In genomic region chr2:31864891-31865290, GRCm38 (mm10) we compare ENCODE assay signal across 37 mouse cellular contexts. TPM values are rescaled to one million over a fixed set of nuclear protein-coding genes. Genes with fewer than 3 reads are reported as not detected.
DNase-seq lines count a peak whose midpoint lies in the region; ATAC-seq and TF ChIP-seq lines count a peak whose summit lies in the region.
"Had no signal": no experiment of that assay in that cellular context is flagged by ENCODE, and none has a peak within 500 bp of the region (broad histone marks: within the 10 kb centered on the region; RNA-seq: fewer than 3 reads in every experiment).

No protein-coding gene starts in this region.

- H3K9ac ChIP-seq in forebrain, embryonic 13.5 days = no peak overlapping the region
- H3K9ac ChIP-seq in liver, adult 2 months (ENCODE audit: low read depth, low read length) = no peak overlapping the region
- no peak overlapping the region for H3K9ac ChIP-seq in liver, embryonic 11.5 days (ENCODE audit: low read depth, low read length)
- no peak overlapping the region for H3K9ac ChIP-seq in midbrain, embryonic 15.5 days
- H3K9ac ChIP-seq: embryonic facial prominence, embryonic 15.5 days; hindbrain, embryonic 15.5 days; limb, embryonic 15.5 days; stomach, embryonic 15.5 days had no signal

- intact Hi-C loops in left cerebral cortex, postnatal 14 days (cut with DNase I) = no loop called here

- no peak overlapping the region for H3K4me3 ChIP-seq in forebrain, embryonic 10.5 days
- H3K4me3 ChIP-seq in forebrain, embryonic 13.5 days = no peak overlapping the region
- H3K4me3 ChIP-seq in liver, adult 2 months (ENCODE audit: insufficient read depth, low read depth, low read length) = no peak overlapping the region
- no peak overlapping the region for H3K4me3 ChIP-seq in liver, embryonic 11.5 days (ENCODE audit: low read depth, low read length)
- no peak overlapping the region for H3K4me3 ChIP-seq in midbrain, embryonic 15.5 days
- no peak overlapping the region for H3K4me3 ChIP-seq in midbrain, embryonic 10.5 days
- H3K4me3 ChIP-seq: embryonic facial prominence, embryonic 10.5 days; embryonic facial prominence, embryonic 15.5 days; hindbrain, embryonic 10.5 days; hindbrain, embryonic 15.5 days; limb, embryonic 15.5 days; stomach, embryonic 15.5 days had no signal

- DNase-seq in forebrain, embryonic 10.5 days (ENCODE audit: extremely low spot score, low spot score) = no peak
- DNase-seq in liver, adult 2 months (ENCODE audit: extremely low read depth, low read depth, low spot score) = peak; percentile 9
- DNase-seq in liver, embryonic 11.5 days (ENCODE audit: low spot score) = no peak
- no peak for DNase-seq in midbrain, embryonic 10.5 days (ENCODE audit: low spot score)
- DNase-seq in left cerebral cortex, postnatal 14 days (ENCODE audit: low spot score in 2 of 2) = no peak
- DNase-seq: adrenal gland, adult 2 months; cerebellum, adult 8-10 months; cerebellum, postnatal 25 days; gastrocnemius, postnatal 14 days; heart, postnatal 14 days; left cerebral cortex, postnatal 4 days; lung, adult 2 months; lung, postnatal 10 days; right cerebral cortex, postnatal 14 days; thymus, postnatal 14 days had no signal

- no peaks in the 10 kb centered on the region for H3K36me3 ChIP-seq in forebrain, embryonic 10.5 days (replicated peaks)
- H3K36me3 ChIP-seq in forebrain, embryonic 13.5 days (ENCODE audit: poor library complexity, severe bottlenecking) = no peaks in the 10 kb centered on the region
- no peaks in the 10 kb centered on the region for H3K36me3 ChIP-seq in liver, adult 2 months (ENCODE audit: control insufficient read depth, insufficient read depth, low read length)
- no peaks in the 10 kb centered on the region for H3K36me3 ChIP-seq in liver, embryonic 11.5 days (ENCODE audit: control insufficient read depth, insufficient read depth, low read length)
- H3K36me3 ChIP-seq in midbrain, embryonic 15.5 days (replicated peaks) = no peaks in the 10 kb centered on the region
- H3K36me3 ChIP-seq in midbrain, embryonic 10.5 days = no peaks in the 10 kb centered on the region
- H3K36me3 ChIP-seq: embryonic facial prominence, embryonic 10.5 days; embryonic facial prominence, embryonic 15.5 days; hindbrain, embryonic 10.5 days; hindbrain, embryonic 15.5 days; limb, embryonic 15.5 days; stomach, embryonic 15.5 days had no signal

- peaks cover 23% of the 10 kb centered on the region for H3K4me1 ChIP-seq in forebrain, embryonic 10.5 days
- peaks cover 6% of the 10 kb centered on the region for H3K4me1 ChIP-seq in forebrain, embryonic 13.5 days
- peaks cover 2% of the 10 kb centered on the region; the same call in 1 of the 2 replicates for H3K4me1 ChIP-seq in liver, adult 2 months (ENCODE audit: control insufficient read depth, insufficient read depth, low read length)
- H3K4me1 ChIP-seq in liver, embryonic 11.5 days (replicated peaks; ENCODE audit: control insufficient read depth, insufficient read depth, low read length) = no peaks in the 10 kb centered on the region
- peaks cover 13% of the 10 kb centered on the region for H3K4me1 ChIP-seq in midbrain, embryonic 15.5 days
- peaks cover 23% of the 10 kb centered on the region for H3K4me1 ChIP-seq in midbrain, embryonic 10.5 days
- H3K4me1 ChIP-seq: limb, embryonic 15.5 days; stomach, embryonic 15.5 days had no signal

- no peaks in the 10 kb centered on the region for H3K9me3 ChIP-seq in forebrain, embryonic 10.5 days
- H3K9me3 ChIP-seq in forebrain, embryonic 13.5 days (replicated peaks) = no peaks in the 10 kb centered on the region
- no peaks in the 10 kb centered on the region for H3K9me3 ChIP-seq in liver, embryonic 11.5 days (ENCODE audit: control insufficient read depth, low read length)
- no peaks in the 10 kb centered on the region for H3K9me3 ChIP-seq in midbrain, embryonic 15.5 days
- H3K9me3 ChIP-seq in midbrain, embryonic 10.5 days (replicated peaks) = no peaks in the 10 kb centered on the region
- H3K9me3 ChIP-seq: embryonic facial prominence, embryonic 10.5 days; embryonic facial prominence, embryonic 15.5 days; hindbrain, embryonic 10.5 days; hindbrain, embryonic 15.5 days; limb, embryonic 15.5 days; stomach, embryonic 15.5 days had no signal

- ATAC-seq in forebrain, embryonic 13.5 days = no peak
- no peak for ATAC-seq in liver, embryonic 11.5 days (replicated peaks; ENCODE audit: low FRiP score)
- no peak for ATAC-seq in midbrain, embryonic 15.5 days (replicated peaks)
- ATAC-seq: activated CD4-positive, CD25-positive, alpha-beta regulatory T cell, adult 4 months; forebrain, embryonic 14.5 days; inflammation-experienced regulatory T-cells, adult 6 months had no signal

- 0 out of 2 replicates have a peak overlapping the region, but pooled peaks have one; percentile 16 for H3K27ac ChIP-seq in forebrain, embryonic 10.5 days
- H3K27ac ChIP-seq in forebrain, embryonic 13.5 days = no peak overlapping the region
- H3K27ac ChIP-seq in liver, adult 2 months (replicated peaks; ENCODE audit: insufficient read depth, low read depth, low read length) = no peak overlapping the region
- no peak overlapping the region for H3K27ac ChIP-seq in liver, embryonic 11.5 days (ENCODE audit: low read depth, low read length)
- H3K27ac ChIP-seq in midbrain, embryonic 15.5 days = 0 out of 2 replicates have a peak overlapping the region, but pooled peaks have one; percentile 45
- no peak overlapping the region for H3K27ac ChIP-seq in midbrain, embryonic 10.5 days (replicated peaks)
- H3K27ac ChIP-seq: embryonic facial prominence, embryonic 10.5 days; embryonic facial prominence, embryonic 15.5 days; hindbrain, embryonic 10.5 days; hindbrain, embryonic 15.5 days; kidney, postnatal 0 days; limb, embryonic 15.5 days; macrophage; stomach, embryonic 15.5 days had no signal

- 94% methylated on average over 9 of the region's 9 CpGs for WGBS in forebrain, embryonic 10.5 days
- WGBS in forebrain, embryonic 13.5 days = 93% methylated on average over 9 of the region's 9 CpGs
- WGBS in liver, adult 2 months = 71% methylated on average over 9 of the region's 9 CpGs
- WGBS in liver, embryonic 11.5 days = 80% methylated on average over 9 of the region's 9 CpGs
- 89% methylated on average over 9 of the region's 9 CpGs for WGBS in midbrain, embryonic 15.5 days
- WGBS in midbrain, embryonic 10.5 days = 93% methylated on average over 9 of the region's 9 CpGs

- TF ChIP-seq CTCF in liver, adult 2 months (IDR thresholded peaks at IDR 0.05; ENCODE audit: low read depth, low read length) = no peak

- no peak for TF ChIP-seq POLR2A in liver, adult 2 months (IDR thresholded peaks at IDR 0.05; ENCODE audit: extremely low read depth, insufficient read depth, low read length)

- H3K4me2 ChIP-seq in forebrain, embryonic 13.5 days = no peak overlapping the region
- no peak overlapping the region for H3K4me2 ChIP-seq in liver, embryonic 11.5 days
- H3K4me2 ChIP-seq in midbrain, embryonic 15.5 days = no peak overlapping the region
- H3K4me2 ChIP-seq: embryonic facial prominence, embryonic 15.5 days; hindbrain, embryonic 15.5 days; limb, embryonic 15.5 days; stomach, embryonic 15.5 days had no signal

- H3K79me2 ChIP-seq in liver, adult 2 months (ENCODE audit: control insufficient read depth, insufficient read depth, low read length) = no peaks in the 10 kb centered on the region

- H3K27me3 ChIP-seq in forebrain, embryonic 10.5 days (ENCODE audit: poor library complexity, severe bottlenecking) = peaks cover 9% of the 10 kb centered on the region
- no peaks in the 10 kb centered on the region for H3K27me3 ChIP-seq in forebrain, embryonic 13.5 days
- H3K27me3 ChIP-seq in liver, adult 2 months (ENCODE audit: control insufficient read depth, insufficient read depth, low read length) = no peaks in the 10 kb centered on the region
- peaks cover 4% of the 10 kb centered on the region; the same call in 1 of the 2 replicates for H3K27me3 ChIP-seq in liver, embryonic 11.5 days (replicated peaks; ENCODE audit: control insufficient read depth, insufficient read depth, low read length)
- H3K27me3 ChIP-seq in midbrain, embryonic 15.5 days (replicated peaks) = no peaks in the 10 kb centered on the region
- peaks cover 13% of the 10 kb centered on the region for H3K27me3 ChIP-seq in midbrain, embryonic 10.5 days (ENCODE audit: low read depth, poor library complexity, severe bottlenecking)
- H3K27me3 ChIP-seq: embryonic facial prominence, embryonic 15.5 days; hindbrain, embryonic 15.5 days; limb, embryonic 15.5 days had no signal

RNA-seq across cellular contexts. Expression of gene Fibcd1, which starts 19.1 kb away (rescaled TPM):
- polyA plus RNA-seq in forebrain, embryonic 10.5 days (2016; fragmentation: Nextera tagmentation; extraction: Ambion mirVana) = 0.07 and 0.19 TPM in 2 replicates
- polyA plus RNA-seq in forebrain, embryonic 13.5 days (2015; fragmentation: Nextera tagmentation; extraction: Ambion mirVana) = 1.2 and 1.5 TPM in 2 replicates
- not detected in 2 replicates for total RNA-seq in liver, adult 2 months (2014; rRNA removed)
- polyA plus RNA-seq in liver, adult 2 months (2012; rRNA removed) = not detected in 2 replicates
- polyA plus RNA-seq in liver, embryonic 11.5 days (2014; fragmentation: Nextera tagmentation; extraction: Ambion mirVana) = 0.04 and 0.14 TPM in 2 replicates
- polyA plus RNA-seq in midbrain, embryonic 15.5 days (2015; fragmentation: Nextera tagmentation; extraction: Ambion mirVana) = 19.6 and 20.2 TPM in 2 replicates
- polyA plus RNA-seq in midbrain, embryonic 10.5 days (2016; fragmentation: Nextera tagmentation; extraction: Ambion mirVana) = 1.2 and 1.5 TPM in 2 replicates
- total RNA-seq in left cerebral cortex, postnatal 14 days (2021) = 10 to 100 TPM; 12.8 to 16.1 TPM
- total RNA-seq: adrenal gland, adult 2 months; gastrocnemius, postnatal 14 days; granulocyte monocyte progenitor cell, adult 5-6 weeks; megakaryocyte-erythroid progenitor cell, adult 5-6 weeks; monocyte, adult 5-6 weeks had no signal
- polyA plus RNA-seq: activated CD4-positive, CD25-positive, alpha-beta regulatory T cell, adult 4 months; macrophage had no signal

RNA-seq across cellular contexts. Expression of gene Lamc3, which starts 22.2 kb away (rescaled TPM):
- polyA plus RNA-seq in forebrain, embryonic 10.5 days (2016; fragmentation: Nextera tagmentation; extraction: Ambion mirVana) = 4.9 and 6.8 TPM in 2 replicates
- polyA plus RNA-seq in forebrain, embryonic 13.5 days (2015; fragmentation: Nextera tagmentation; extraction: Ambion mirVana) = 3.2 and 3.3 TPM in 2 replicates
- 0.67 and 0.83 TPM in 2 replicates for total RNA-seq in liver, adult 2 months (2014; rRNA removed)
- 0.73 and 0.95 TPM in 2 replicates for polyA plus RNA-seq in liver, adult 2 months (2012; rRNA removed)
- 0.26 and 0.48 TPM in 2 replicates for polyA plus RNA-seq in liver, embryonic 11.5 days (2014; fragmentation: Nextera tagmentation; extraction: Ambion mirVana)
- polyA plus RNA-seq in midbrain, embryonic 15.5 days (2015; fragmentation: Nextera tagmentation; extraction: Ambion mirVana) = 6.2 and 6.8 TPM in 2 replicates
- polyA plus RNA-seq in midbrain, embryonic 10.5 days (2016; fragmentation: Nextera tagmentation; extraction: Ambion mirVana) = 12.3 and 15.7 TPM in 2 replicates
- 10 to 100 TPM in 1 of 2 experiments, 1 to 10 TPM in 1; 9.2 to 11.4 TPM for total RNA-seq in left cerebral cortex, postnatal 14 days (2021)
- total RNA-seq: CH12.LX; granulocyte monocyte progenitor cell, adult 5-6 weeks; megakaryocyte-erythroid progenitor cell, adult 5-6 weeks; monocyte, adult 5-6 weeks had no signal
- polyA plus RNA-seq: activated CD4-positive, CD25-positive, alpha-beta regulatory T cell, adult 4 months; inflammation-experienced regulatory T-cells, adult 6 months; macrophage had no signal

RNA-seq across cellular contexts. Expression of gene Qrfp, which starts 54.5 kb away (rescaled TPM):
- polyA plus RNA-seq in forebrain, embryonic 10.5 days (2016; fragmentation: Nextera tagmentation; extraction: Ambion mirVana) = 0.09 and 0.14 TPM in 2 replicates
- polyA plus RNA-seq in forebrain, embryonic 13.5 days (2015; fragmentation: Nextera tagmentation; extraction: Ambion mirVana) = 0.13 and 0.19 TPM in 2 replicates
- not detected in 2 replicates for total RNA-seq in liver, adult 2 months (2014; rRNA removed)
- polyA plus RNA-seq in liver, adult 2 months (2012; rRNA removed) = not detected in 2 replicates
- 0.08 TPM in 1 of 2 replicates, not detected in the other for polyA plus RNA-seq in liver, embryonic 11.5 days (2014; fragmentation: Nextera tagmentation; extraction: Ambion mirVana)
- polyA plus RNA-seq in midbrain, embryonic 15.5 days (2015; fragmentation: Nextera tagmentation; extraction: Ambion mirVana) = 0.05 and 0.09 TPM in 2 replicates
- polyA plus RNA-seq in midbrain, embryonic 10.5 days (2016; fragmentation: Nextera tagmentation; extraction: Ambion mirVana) = 0.05 and 0.17 TPM in 2 replicates
- total RNA-seq in left cerebral cortex, postnatal 14 days (2021) = not detected
- total RNA-seq: adrenal gland, adult 2 months; CH12.LX; ES-E14; gastrocnemius, postnatal 14 days; granulocyte monocyte progenitor cell, adult 5-6 weeks; heart, postnatal 14 days; layer of hippocampus, adult 8-10 months; layer of hippocampus, postnatal 25 days; left cerebral cortex, adult 8-10 months; left cerebral cortex, postnatal 4 days; megakaryocyte-erythroid progenitor cell, adult 5-6 weeks had no signal
- polyA plus RNA-seq: adrenal gland, adult 2 months; hindbrain, embryonic 15.5 days; macrophage; neural tube, embryonic 14.5 days had no signal

Comparison
In these comparisons a context has a peak if more than half of its experiments do, and no peak if none do; other contexts are left out.
1. H3K27ac ChIP-seq: peak in forebrain, embryonic 10.5 days (single experiment) and midbrain, embryonic 15.5 days (single experiment); none in forebrain, embryonic 13.5 days (single experiment), liver, adult 2 months (single experiment), liver, embryonic 11.5 days (single experiment) and midbrain, embryonic 10.5 days (single experiment).